Mouse (Mus musculus) limb, embryonic 14.5 days (tissue): Measurements from ENCODE around the gene Fam83g. TPM values are rescaled to one million over a fixed set of nuclear protein-coding genes. Genes with fewer than 3 reads are reported as not detected.

Experiments used
- ATAC-seq: fragments of 200-750 bp; cut with Nextera tagmentation; 2 replicates; pipeline ENCODE4 v1.8.0; 2017; ENCODE audit warnings: low read depth, moderate number of reproducible peaks, moderate TSS enrichment; ENCODE audit not compliant: low FRiP score
- DNase-seq: peaks from one replicate; pipeline ENCODE4 v3.0.0-alpha.2; 2015; ENCODE audit warnings: low spot score
- H3K27ac ChIP-seq: fragments of 300-500 bp; sonication (generic); replicated peaks from 2 replicates; pipeline ENCODE4 v1.5.1; 2014; ENCODE audit warnings: low read depth, mild to moderate bottlenecking, low read length, moderate library complexity, mixed read lengths
- H3K27me3 ChIP-seq: fragments of 300-500 bp; sonication (generic); 2 replicates; pipeline ENCODE4 v1.6.1; 2014; ENCODE audit warnings: low read length, mixed read lengths; ENCODE audit not compliant: control insufficient read depth, insufficient read depth
- H3K36me3 ChIP-seq: fragments of 300-500 bp; sonication (generic); 2 replicates; pipeline ENCODE4 v1.6.1; 2014; ENCODE audit warnings: mild to moderate bottlenecking, low read length, moderate library complexity, mixed read lengths; ENCODE audit not compliant: control insufficient read depth, insufficient read depth
- H3K4me1 ChIP-seq: fragments of 300-500 bp; sonication (generic); 2 replicates; pipeline ENCODE4 v1.6.1; 2014; ENCODE audit warnings: antibody characterized with exemption, low read length, mixed read lengths; ENCODE audit not compliant: control insufficient read depth, insufficient read depth
- H3K4me2 ChIP-seq: fragments of 300-500 bp; sonication (generic); replicated peaks from 2 replicates; pipeline ENCODE4 v1.6.1; 2014; ENCODE audit warnings: low read depth, mild to moderate bottlenecking, low read length, moderate library complexity; ENCODE audit not compliant: severe bottlenecking
- H3K4me3 ChIP-seq: fragments of 300-500 bp; sonication (generic); replicated peaks from 2 replicates; pipeline ENCODE4 v1.5.1; 2014; ENCODE audit warnings: low read length
- H3K9ac ChIP-seq: fragments of 300-500 bp; sonication (generic); 2 replicates; pipeline ENCODE4 v1.6.1; 2014; ENCODE audit warnings: mild to moderate bottlenecking, low read depth, low read length, moderate library complexity; ENCODE audit not compliant: severe bottlenecking
- H3K9me3 ChIP-seq: fragments of 300-500 bp; sonication (generic); 2 replicates; pipeline ENCODE4 v1.6.1; 2016; ENCODE audit warnings: low read length; ENCODE audit not compliant: control insufficient read depth
- POLR2A ChIP-seq: fragments of 200-500 bp; IDR thresholded peaks from 2 replicates; pipeline ENCODE4 v1.8.0; 2012; ENCODE audit warnings: inconsistent platforms, mild to moderate bottlenecking, moderate library complexity, borderline replicate concordance; ENCODE audit not compliant: insufficient read depth, insufficient read length; ENCODE audit errors: extremely low read depth
- WGBS: fragments of 180-500 bp; shearing (Covaris S2); extraction: QIAGEN DNeasy Blood & Tissue Kit; methylation state at CpG from one replicate; pipeline ENCODE4 v1.1.7; 2014; 5-methylcytosine and 5-hydroxymethylcytosine counted together
- polyA plus RNA-seq, 2 experiments: library from polyadenylated mRNA; depleted of rRNA in 1 of 2; stranded (reverse) in 1 of 2; unstranded in 1 of 2; fragments of >200 nt; fragmentation: Nextera tagmentation in 1 of 2; extraction: Ambion mirVana in 1 of 2; gene quantifications; 2 replicates each; pipeline versions ENCODE4 v1.2.1 to v1.2.3; 2012 to 2014

Gene Fam83g
- polyA plus RNA-seq, 2 experiments: 2.1 to 2.8 TPM

GRCm38 (mm10) chr11:61757151-61757550 is 73.3 kb downstream of the Fam83g start:
- no peak for DNase-seq
- 95% methylated on average over 2 of the region's 2 CpGs for WGBS
- Histone ChIP-seq H3K4me1 (peaks cover 8% of the 10 kb centered on the region), H3K4me3 (no peak overlapping the region), H3K4me2 (no peak overlapping the region), H3K9ac (no peak overlapping the region), H3K9me3 (no peaks in the 10 kb centered on the region), H3K27me3 (no peaks in the 10 kb centered on the region), H3K27ac (no peak overlapping the region), H3K36me3 (peaks cover 40% of the 10 kb centered on the region)
- TF ChIP-seq POLR2A: no peak
- ATAC-seq: no peak

Other genes with a start within 250 kb of the Fam83g start
- gene Rnf112, start 230.0 kb upstream of the Fam83g start, polyA plus RNA-seq (2012; rRNA removed): 2.4 and 2.8 TPM in 2 replicates
- 0.21 and 0.26 TPM in 2 replicates for gene Rnf112, start 230.0 kb upstream of the Fam83g start, polyA plus RNA-seq (2014; fragmentation: Nextera tagmentation; extraction: Ambion mirVana)
- 749 and 913 TPM in 2 replicates for gene Mfap4, start 198.7 kb upstream of the Fam83g start, polyA plus RNA-seq (2012; rRNA removed)
- gene Mfap4, start 198.7 kb upstream of the Fam83g start, polyA plus RNA-seq (2014; fragmentation: Nextera tagmentation; extraction: Ambion mirVana): 474 and 516 TPM in 2 replicates
- gene Mapk7, start 189.7 kb upstream of the Fam83g start, polyA plus RNA-seq (2012; rRNA removed): 98.7 and 133 TPM in 2 replicates
- gene Mapk7, start 189.7 kb upstream of the Fam83g start, polyA plus RNA-seq (2014; fragmentation: Nextera tagmentation; extraction: Ambion mirVana): 55.9 and 68.9 TPM in 2 replicates
- 37.2 and 41.7 TPM in 2 replicates for gene B9d1, start 178.9 kb upstream of the Fam83g start, polyA plus RNA-seq (2012; rRNA removed)
- gene B9d1, start 178.9 kb upstream of the Fam83g start, polyA plus RNA-seq (2014; fragmentation: Nextera tagmentation; extraction: Ambion mirVana): 28.2 and 35.5 TPM in 2 replicates
- gene Epn2, start 104.4 kb upstream of the Fam83g start, polyA plus RNA-seq (2012; rRNA removed): 35.1 and 40.6 TPM in 2 replicates
- 31.1 and 39.8 TPM in 2 replicates for gene Epn2, start 104.4 kb upstream of the Fam83g start, polyA plus RNA-seq (2014; fragmentation: Nextera tagmentation; extraction: Ambion mirVana)
- 4.7 and 5.1 TPM in 2 replicates for gene Grap, start 30.8 kb upstream of the Fam83g start, polyA plus RNA-seq (2012; rRNA removed)
- gene Grap, start 30.8 kb upstream of the Fam83g start, polyA plus RNA-seq (2014; fragmentation: Nextera tagmentation; extraction: Ambion mirVana): 4.9 and 5.6 TPM in 2 replicates
- gene Slc5a10, start 36.7 kb downstream of the Fam83g start, polyA plus RNA-seq (2012; rRNA removed): 0.04 and 0.09 TPM in 2 replicates
- gene Slc5a10, start 36.7 kb downstream of the Fam83g start, polyA plus RNA-seq (2014; fragmentation: Nextera tagmentation; extraction: Ambion mirVana): not detected in 2 replicates
- 31.4 and 33.2 TPM in 2 replicates for gene Prpsap2, start 78.0 kb downstream of the Fam83g start, polyA plus RNA-seq (2012; rRNA removed)
- gene Prpsap2, start 78.0 kb downstream of the Fam83g start, polyA plus RNA-seq (2014; fragmentation: Nextera tagmentation; extraction: Ambion mirVana): 20.6 and 23.7 TPM in 2 replicates
- gene Ulk2, start 171.0 kb downstream of the Fam83g start, polyA plus RNA-seq (2012; rRNA removed): 32.3 and 48.6 TPM in 2 replicates
- 24.7 and 29.1 TPM in 2 replicates for gene Ulk2, start 171.0 kb downstream of the Fam83g start, polyA plus RNA-seq (2014; fragmentation: Nextera tagmentation; extraction: Ambion mirVana)
- 16.9 and 18.2 TPM in 2 replicates for gene Akap10, start 246.2 kb downstream of the Fam83g start, polyA plus RNA-seq (2012; rRNA removed)
- 15.8 and 16.4 TPM in 2 replicates for gene Akap10, start 246.2 kb downstream of the Fam83g start, polyA plus RNA-seq (2014; fragmentation: Nextera tagmentation; extraction: Ambion mirVana)